Mouse (Mus musculus) midbrain, embryonic 15.5 days (tissue): ENCODE measurements at regions not wholly inside any gene's neighbourhood (a gene's known extent, or its start where the extent isn't known, plus 50 kb on each side); places are given as distances from the start of the nearest gene placed in this dataset.
A peak's percentile ranks its signal among the peaks of the same experiment; 100 is the strongest.

Experiments used
- ATAC-seq: fragments of 200-750 bp; cut with Nextera tagmentation; replicated peaks from 2 replicates; pipeline ENCODE4 v1.8.0; 2017; ENCODE audit warnings: moderate TSS enrichment
- H3K27ac ChIP-seq: fragments of 300-500 bp; sonication (generic); 2 replicates; pipeline ENCODE4 v1.5.1; 2015; ENCODE audit warnings: mild to moderate bottlenecking, inconsistent platforms
- H3K27me3 ChIP-seq: fragments of 300-500 bp; sonication (generic); replicated peaks from 2 replicates; pipeline ENCODE4 v1.6.1; 2015; ENCODE audit warnings: inconsistent platforms
- H3K36me3 ChIP-seq: fragments of 300-500 bp; sonication (generic); replicated peaks from 2 replicates; pipeline ENCODE4 v1.6.1; 2015; ENCODE audit warnings: inconsistent platforms
- H3K4me1 ChIP-seq: fragments of 300-500 bp; sonication (generic); 2 replicates; pipeline ENCODE4 v1.6.1; 2015; ENCODE audit warnings: inconsistent platforms
- H3K4me2 ChIP-seq: fragments of 300-500 bp; sonication (generic); 2 replicates; pipeline ENCODE4 v1.6.1; 2015; ENCODE audit warnings: inconsistent platforms, mild to moderate bottlenecking, moderate library complexity
- H3K4me3 ChIP-seq: fragments of 300-500 bp; sonication (generic); 2 replicates; pipeline ENCODE4 v1.5.1; 2015; ENCODE audit warnings: mild to moderate bottlenecking, inconsistent platforms
- H3K9ac ChIP-seq: fragments of 300-500 bp; sonication (generic); 2 replicates; pipeline ENCODE4 v1.6.1; 2015; ENCODE audit warnings: mild to moderate bottlenecking, inconsistent platforms
- H3K9me3 ChIP-seq: fragments of 300-500 bp; sonication (generic); 2 replicates; pipeline ENCODE4 v1.6.1; 2016; ENCODE audit warnings: inconsistent platforms
- WGBS: fragments of 180-500 bp; shearing (Covaris S2); methylation state at CpG from one replicate; pipeline ENCODE4 v1.1.7; 2015; ENCODE audit warnings: mixed read lengths; 5-methylcytosine and 5-hydroxymethylcytosine counted together

GRCm38 (mm10) chr6:94413987-94414360, 86.2 kb upstream of the Slc25a26 start:
- ATAC-seq, result no peak
- H3K36me3 ChIP-seq, result no peaks in the 10 kb centered on the region
- 78% methylated on average over 5 of the region's 5 CpGs for WGBS

GRCm38 (mm10) chr6:94413297-94413986, 86.7 kb upstream of the Slc25a26 start:
- no peaks in the 10 kb centered on the region for H3K36me3 ChIP-seq
- H3K4me1 ChIP-seq, result no peaks in the 10 kb centered on the region
- ATAC-seq, result no peak
- no peak overlapping the region for H3K9ac ChIP-seq
- H3K27ac ChIP-seq, result no peak overlapping the region
- no peaks in the 10 kb centered on the region for H3K27me3 ChIP-seq
- H3K4me3 ChIP-seq, result no peak overlapping the region
- H3K9me3 ChIP-seq, result no peaks in the 10 kb centered on the region
- 73% methylated on average over 10 of the region's 10 CpGs for WGBS
- no peak overlapping the region for H3K4me2 ChIP-seq

More at GRCm38 (mm10) chr6:94413987-94414360, 86.2 kb upstream of the Slc25a26 start:
- no peak overlapping the region for H3K27ac ChIP-seq
- no peaks in the 10 kb centered on the region for H3K27me3 ChIP-seq
- no peak overlapping the region for H3K4me3 ChIP-seq
- H3K4me2 ChIP-seq, result no peak overlapping the region
- no peaks in the 10 kb centered on the region for H3K4me1 ChIP-seq
- no peaks in the 10 kb centered on the region for H3K9me3 ChIP-seq
- no peak overlapping the region for H3K9ac ChIP-seq

GRCm38 (mm10) chr6:94412341-94412740, 87.8 kb upstream of the Slc25a26 start:
- Histone ChIP-seq H3K9me3 (no peaks in the 10 kb centered on the region), H3K27ac (no peak overlapping the region), H3K4me1 (no peaks in the 10 kb centered on the region), H3K9ac (no peak overlapping the region), H3K27me3 (no peaks in the 10 kb centered on the region), H3K4me2 (no peak overlapping the region), H3K36me3 (no peaks in the 10 kb centered on the region), H3K4me3 (no peak overlapping the region)
- ATAC-seq, result no peak
- WGBS, result 88% methylated on average over 7 of the region's 7 CpGs

- no peaks in the 10 kb centered on the region for H3K9me3 ChIP-seq
- WGBS, result 77% methylated on average over 2 of the region's 2 CpGs
- no peak overlapping the region for H3K9ac ChIP-seq
- H3K4me1 ChIP-seq, result no peaks in the 10 kb centered on the region
- ATAC-seq, result no peak
- no peak overlapping the region for H3K4me3 ChIP-seq
- H3K4me2 ChIP-seq, result no peak overlapping the region
- no peaks in the 10 kb centered on the region for H3K36me3 ChIP-seq
- H3K27ac ChIP-seq, result no peak overlapping the region
- H3K27me3 ChIP-seq, result no peaks in the 10 kb centered on the region
These were observed 89.7 kb upstream of the Slc25a26 start for GRCm38 (mm10) chr6:94410480-94410879.

GRCm38 (mm10) chr6:94408996-94409395, 91.1 kb upstream of the Slc25a26 start:
- WGBS, result 94% methylated on average over 2 of the region's 2 CpGs

GRCm38 (mm10) chr6:94407751-94408150, 92.4 kb upstream of the Slc25a26 start:
- Histone ChIP-seq H3K4me1 (no peaks in the 10 kb centered on the region), H3K4me2 (no peak overlapping the region), H3K36me3 (no peaks in the 10 kb centered on the region), H3K27ac (no peak overlapping the region), H3K4me3 (no peak overlapping the region), H3K27me3 (no peaks in the 10 kb centered on the region), H3K9ac (no peak overlapping the region), H3K9me3 (no peaks in the 10 kb centered on the region)
- 56% methylated on average over 4 of the region's 4 CpGs for WGBS
- ATAC-seq, result no peak

More at GRCm38 (mm10) chr6:94408996-94409395, 91.1 kb upstream of the Slc25a26 start:
- Histone ChIP-seq H3K4me1 (no peaks in the 10 kb centered on the region), H3K27me3 (no peaks in the 10 kb centered on the region), H3K4me2 (no peak overlapping the region), H3K4me3 (no peak overlapping the region), H3K36me3 (no peaks in the 10 kb centered on the region), H3K9ac (no peak overlapping the region), H3K9me3 (no peaks in the 10 kb centered on the region), H3K27ac (no peak overlapping the region)
- ATAC-seq, result no peak

- H3K4me1 ChIP-seq, result peaks cover 15% of the 10 kb centered on the region
- H3K4me3 ChIP-seq, result no peak overlapping the region
- no peak for ATAC-seq
- H3K9me3 ChIP-seq, result no peaks in the 10 kb centered on the region
- H3K9ac ChIP-seq, result no peak overlapping the region
- no peak overlapping the region for H3K4me2 ChIP-seq
- H3K36me3 ChIP-seq, result no peaks in the 10 kb centered on the region
- no peaks in the 10 kb centered on the region for H3K27me3 ChIP-seq
- 90% methylated on average over 8 of the region's 8 CpGs for WGBS
- H3K27ac ChIP-seq, result no peak overlapping the region
These were observed 94.6 kb upstream of the Slc25a26 start for GRCm38 (mm10) chr6:94405371-94406076.

- H3K9me3 ChIP-seq, result no peaks in the 10 kb centered on the region
- H3K4me2 ChIP-seq, result peak overlapping the region; percentile 49
- WGBS, result 39% methylated on average over 9 of the region's 9 CpGs
- no peaks in the 10 kb centered on the region for H3K36me3 ChIP-seq
- peaks cover 18% of the 10 kb centered on the region for H3K4me1 ChIP-seq
- H3K27ac ChIP-seq, result 0 out of 2 replicates have a peak overlapping the region, but pooled peaks have one; percentile 62
- no peak; the same call in 1 of the 2 replicates for ATAC-seq
- no peak overlapping the region for H3K9ac ChIP-seq
- H3K4me3 ChIP-seq, result no peak overlapping the region
- H3K27me3 ChIP-seq, result no peaks in the 10 kb centered on the region
These were observed 98.3 kb upstream of the Slc25a26 start for GRCm38 (mm10) chr6:94401617-94402481.

- WGBS, result 11% methylated on average over 14 of the region's 14 CpGs
- H3K4me1 ChIP-seq, result peaks cover 18% of the 10 kb centered on the region
- H3K36me3 ChIP-seq, result no peaks in the 10 kb centered on the region
These were observed 99.0 kb upstream of the Slc25a26 start for GRCm38 (mm10) chr6:94401061-94401591.

GRCm38 (mm10) chr6:94400471-94401051, 99.6 kb upstream of the Slc25a26 start:
- Histone ChIP-seq H3K27me3 (no peaks in the 10 kb centered on the region), H3K4me1 (peaks cover 18% of the 10 kb centered on the region), H3K4me2 (peak overlapping the region; percentile 49), H3K4me3 (peak overlapping the region; percentile 23), H3K9ac (no peak overlapping the region), H3K9me3 (no peaks in the 10 kb centered on the region), H3K36me3 (no peaks in the 10 kb centered on the region), H3K27ac (peak overlapping the region; percentile 62)
- ATAC-seq, result peak; percentile 82
- WGBS, result 27% methylated on average over 13 of the region's 13 CpGs

More at GRCm38 (mm10) chr6:94401061-94401591, 99.0 kb upstream of the Slc25a26 start:
- Histone ChIP-seq H3K27ac (peak overlapping the region; percentile 62), H3K4me3 (peak overlapping the region; percentile 23), H3K4me2 (peak overlapping the region; percentile 49), H3K9me3 (no peaks in the 10 kb centered on the region), H3K27me3 (no peaks in the 10 kb centered on the region), H3K9ac (peak overlapping the region; percentile 12; the same call in 1 of the 2 replicates)
- peak; percentile 92 for ATAC-seq

- no peak overlapping the region for H3K27ac ChIP-seq
- no peaks in the 10 kb centered on the region for H3K27me3 ChIP-seq
- H3K9ac ChIP-seq, result no peak overlapping the region
- H3K9me3 ChIP-seq, result no peaks in the 10 kb centered on the region
- 75% methylated on average over 5 of the region's 5 CpGs for WGBS
- no peak overlapping the region for H3K4me3 ChIP-seq
- H3K4me2 ChIP-seq, result no peak overlapping the region
- no peak for ATAC-seq
- no peaks in the 10 kb centered on the region for H3K4me1 ChIP-seq
- no peaks in the 10 kb centered on the region for H3K36me3 ChIP-seq
These were observed 107.4 kb upstream of the Magi1 start for GRCm38 (mm10) chr6:94391134-94391533.
